Mouse (Mus musculus) kidney, adult 8-10 months (tissue): ENCODE data around the gene Cacna1c.

ENCODE experiments used
- DNase-seq, 2 experiments: peaks; one replicate each; pipeline ENCODE4 v3.0.0; 2022

Gene Cacna1c

DNA sequence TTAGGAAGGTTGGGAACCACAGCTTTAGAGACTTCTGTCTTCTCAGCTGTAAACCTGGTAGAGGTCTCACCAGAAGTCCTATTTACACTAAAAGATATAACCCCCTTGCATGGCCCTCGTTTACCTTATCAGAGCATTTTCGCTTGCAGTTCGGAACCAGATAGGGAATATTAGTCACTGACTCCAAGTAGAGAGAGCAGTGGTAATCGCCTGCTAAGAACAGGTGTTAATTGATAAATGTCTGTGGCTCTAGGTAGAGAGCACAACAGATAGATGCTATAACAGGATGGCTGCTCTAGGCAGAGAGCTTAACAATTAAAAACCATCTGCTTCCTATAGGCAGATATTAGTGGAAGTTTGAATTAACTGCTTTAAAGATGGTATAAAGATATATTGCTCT is 657.6 kb downstream of the Cacna1c start:
- DNase-seq: no peak
